Mouse (Mus musculus) E14TG2a.4 (cell line): ENCODE results near the gene Fn1.

Experiments used
- CTCF ChIP-seq: conservative IDR thresholded peaks from 2 replicates; pipeline ENCODE4 v1.5.1; 2014; ENCODE audit warnings: low read length
- NANOG ChIP-seq: IDR thresholded peaks from 2 replicates; pipeline ENCODE4 v1.6.1; 2014; ENCODE audit warnings: borderline replicate concordance, low read length, mixed read lengths

DNA sequence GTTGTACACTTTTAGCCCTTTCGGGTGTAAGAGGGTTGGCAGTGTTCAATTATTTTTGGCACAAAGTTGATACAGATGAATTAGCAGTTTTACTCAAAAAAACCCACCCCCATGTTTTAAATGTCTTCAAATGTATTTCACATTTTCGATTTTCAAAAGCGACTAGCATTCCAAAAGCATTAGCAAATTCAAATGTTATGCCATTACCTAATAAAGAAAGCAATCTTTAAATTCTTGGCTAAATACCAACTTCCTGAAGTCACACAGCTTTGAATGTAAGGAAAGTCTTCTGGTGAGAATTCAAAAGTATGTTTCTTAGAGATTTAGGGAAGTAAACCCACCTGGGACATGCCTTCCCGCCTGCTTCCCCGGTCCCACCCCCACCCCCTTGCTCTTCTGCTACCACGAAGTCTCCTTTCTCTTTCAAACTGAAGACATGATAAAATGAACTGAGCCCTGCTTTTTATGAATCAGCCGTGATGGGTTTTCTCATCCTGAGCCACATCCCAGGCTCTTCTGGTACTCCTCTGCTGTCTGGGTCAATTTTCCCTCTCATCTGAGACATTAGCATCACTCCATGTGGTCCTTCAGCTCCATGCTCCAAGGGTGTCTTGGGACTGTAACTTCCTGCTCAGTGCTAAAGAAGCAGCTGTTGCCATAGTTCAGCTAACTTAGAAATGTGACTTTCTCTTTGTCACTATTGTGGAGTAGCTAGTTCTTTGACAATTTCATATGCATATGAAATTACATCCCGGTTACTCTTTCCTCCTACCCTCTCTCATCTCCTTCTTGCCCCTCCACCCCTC lies 38.7 kb upstream of the Fn1 start:
- TF ChIP-seq CTCF (no peak), NANOG (no peak)
